Mouse (Mus musculus) embryonic fibroblast, embryonic 13.5 days (primary cell): ENCODE data around the gene Cnksr3.

Source experiments
- CTCF ChIP-seq: IDR thresholded peaks from 2 replicates; pipeline ENCODE4 v1.5.1; 2011; ENCODE audit warnings: mild to moderate bottlenecking, control low read depth, low read length, moderate library complexity, borderline replicate concordance; ENCODE audit not compliant: insufficient read depth
- POLR2A ChIP-seq: IDR thresholded peaks from 2 replicates; pipeline ENCODE4 v1.6.1; 2011; ENCODE audit warnings: low read depth, mild to moderate bottlenecking, control low read depth, low read length, moderate library complexity

GRCm38 (mm10) chr10:7074231-7074630 lies 137.8 kb downstream of the Cnksr3 start:
- no peak for TF ChIP-seq CTCF
- TF ChIP-seq POLR2A: no peak
